Mouse (Mus musculus): Measurements from ENCODE around the gene Thsd4. TPM values are rescaled to one million over a fixed set of nuclear protein-coding genes. Genes with fewer than 3 reads are reported as not detected.
"Not testable (repeated sequence)": the region's sequence is repeated elsewhere in the genome, so short reads cannot be mapped to it uniquely, and the experiment has no call there.

Gene Thsd4
- polyA plus RNA-seq, 1 experiment from 2014 or later, result 38.7 TPM

GRCm38 (mm10) chr9:59947271-59947670 is 574.6 kb downstream of the Thsd4 start:
- H3K4me1 ChIP-seq (ENCODE audit: control insufficient read depth, insufficient read depth, low read length), result no peaks in the 10 kb centered on the region

GRCm38 (mm10) chr9:59945241-59945640 is 576.6 kb downstream of the Thsd4 start:
- Histone ChIP-seq H3K9ac (ENCODE audit: low read depth, low read length) (no peak overlapping the region), H3K4me1 (ENCODE audit: control insufficient read depth, insufficient read depth, low read length) (no peaks in the 10 kb centered on the region), H3K27me3 (ENCODE audit: control insufficient read depth, insufficient read depth, low read length) (no peaks in the 10 kb centered on the region), H3K36me3 (ENCODE audit: control insufficient read depth, insufficient read depth, low read length) (no peaks in the 10 kb centered on the region), H3K4me2 (replicated peaks; ENCODE audit: low read depth, low read length) (no peak overlapping the region), H3K27ac (ENCODE audit: low read depth, low read length) (no peak overlapping the region), H3K4me3 (ENCODE audit: low read length) (no peak overlapping the region), H3K9me3 (ENCODE audit: control insufficient read depth, low read length) (no peaks in the 10 kb centered on the region)
- WGBS, result 60% methylated on average over 3 of the region's 3 CpGs
- 0 out of 2 replicates have a peak, but pooled peaks have one; percentile 41 for ATAC-seq (ENCODE audit: low FRiP score, low TSS enrichment)

More at GRCm38 (mm10) chr9:59947271-59947670, 574.6 kb downstream of the Thsd4 start:
- H3K27me3 ChIP-seq (ENCODE audit: control insufficient read depth, insufficient read depth, low read length), result no peaks in the 10 kb centered on the region
- H3K9ac ChIP-seq (ENCODE audit: low read depth, low read length), result no peak overlapping the region
- H3K36me3 ChIP-seq (ENCODE audit: control insufficient read depth, insufficient read depth, low read length), result no peaks in the 10 kb centered on the region
- no peak for ATAC-seq (ENCODE audit: low FRiP score, low TSS enrichment)
- H3K27ac ChIP-seq (ENCODE audit: low read depth, low read length), result no peak overlapping the region
- no peaks in the 10 kb centered on the region for H3K9me3 ChIP-seq (ENCODE audit: control insufficient read depth, low read length)
- 81% methylated on average over 8 of the region's 8 CpGs for WGBS
- H3K4me2 ChIP-seq (replicated peaks; ENCODE audit: low read depth, low read length), result no peak overlapping the region
- H3K4me3 ChIP-seq (ENCODE audit: low read length), result no peak overlapping the region

- WGBS, result 93% methylated on average over 6 of the region's 6 CpGs
- no peaks in the 10 kb centered on the region for H3K36me3 ChIP-seq (ENCODE audit: control insufficient read depth, insufficient read depth, low read length)
Observed at GRCm38 (mm10) chr9:59943826-59944225, 578.0 kb downstream of the Thsd4 start.

GRCm38 (mm10) chr9:59942501-59943085 is 579.3 kb downstream of the Thsd4 start:
- H3K4me1 ChIP-seq (ENCODE audit: control insufficient read depth, insufficient read depth, low read length), result no peaks in the 10 kb centered on the region
- H3K4me2 ChIP-seq (replicated peaks; ENCODE audit: low read depth, low read length), result no peak overlapping the region
- no peak overlapping the region for H3K9ac ChIP-seq (ENCODE audit: low read depth, low read length)
- no peaks in the 10 kb centered on the region for H3K36me3 ChIP-seq (ENCODE audit: control insufficient read depth, insufficient read depth, low read length)
- WGBS, result 51% methylated on average over 5 of the region's 5 CpGs
- H3K9me3 ChIP-seq (ENCODE audit: control insufficient read depth, low read length), result no peaks in the 10 kb centered on the region
- H3K27ac ChIP-seq (ENCODE audit: low read depth, low read length), result no peak overlapping the region
- H3K4me3 ChIP-seq (ENCODE audit: low read length), result no peak overlapping the region
- no peak for ATAC-seq (ENCODE audit: low FRiP score, low TSS enrichment)
- no peaks in the 10 kb centered on the region for H3K27me3 ChIP-seq (ENCODE audit: control insufficient read depth, insufficient read depth, low read length)

More at GRCm38 (mm10) chr9:59943826-59944225, 578.0 kb downstream of the Thsd4 start:
- Histone ChIP-seq H3K27me3 (ENCODE audit: control insufficient read depth, insufficient read depth, low read length) (no peaks in the 10 kb centered on the region), H3K4me3 (ENCODE audit: low read length) (no peak overlapping the region), H3K27ac (ENCODE audit: low read depth, low read length) (no peak overlapping the region), H3K4me2 (replicated peaks; ENCODE audit: low read depth, low read length) (no peak overlapping the region), H3K9ac (ENCODE audit: low read depth, low read length) (no peak overlapping the region), H3K9me3 (ENCODE audit: control insufficient read depth, low read length) (no peaks in the 10 kb centered on the region), H3K4me1 (ENCODE audit: control insufficient read depth, insufficient read depth, low read length) (no peaks in the 10 kb centered on the region)
- ATAC-seq (ENCODE audit: low FRiP score, low TSS enrichment), result no peak

GRCm38 (mm10) chr9:59941885-59942350 is 579.9 kb downstream of the Thsd4 start:
- Histone ChIP-seq H3K4me3 (ENCODE audit: low read length) (no peak overlapping the region), H3K9ac (ENCODE audit: low read depth, low read length) (no peak overlapping the region), H3K27ac (ENCODE audit: low read depth, low read length) (no peak overlapping the region), H3K4me1 (ENCODE audit: control insufficient read depth, insufficient read depth, low read length) (no peaks in the 10 kb centered on the region), H3K36me3 (ENCODE audit: control insufficient read depth, insufficient read depth, low read length) (no peaks in the 10 kb centered on the region), H3K9me3 (ENCODE audit: control insufficient read depth, low read length) (no peaks in the 10 kb centered on the region), H3K4me2 (replicated peaks; ENCODE audit: low read depth, low read length) (no peak overlapping the region), H3K27me3 (ENCODE audit: control insufficient read depth, insufficient read depth, low read length) (no peaks in the 10 kb centered on the region)
- 57% methylated on average over 9 of the region's 9 CpGs for WGBS
- ATAC-seq (ENCODE audit: low FRiP score, low TSS enrichment), result no peak

GRCm38 (mm10) chr9:59940913-59941884 is 580.6 kb downstream of the Thsd4 start:
- Histone ChIP-seq H3K4me3 (ENCODE audit: low read length) (no peak overlapping the region), H3K36me3 (ENCODE audit: control insufficient read depth, insufficient read depth, low read length) (no peaks in the 10 kb centered on the region), H3K27me3 (ENCODE audit: control insufficient read depth, insufficient read depth, low read length) (no peaks in the 10 kb centered on the region), H3K4me2 (replicated peaks; ENCODE audit: low read depth, low read length) (no peak overlapping the region), H3K9me3 (ENCODE audit: control insufficient read depth, low read length) (no peaks in the 10 kb centered on the region), H3K4me1 (ENCODE audit: control insufficient read depth, insufficient read depth, low read length) (no peaks in the 10 kb centered on the region), H3K27ac (ENCODE audit: low read depth, low read length) (no peak overlapping the region), H3K9ac (ENCODE audit: low read depth, low read length) (no peak overlapping the region)
- whole genome bisulfite sequencing, result 65% methylated on average over 9 of the region's 12 CpGs
- no peak for ATAC-seq (ENCODE audit: low FRiP score, low TSS enrichment)

GRCm38 (mm10) chr9:59939691-59940090 is 582.2 kb downstream of the Thsd4 start:
- 62% methylated on average over 2 of the region's 2 CpGs for WGBS
- H3K36me3 ChIP-seq (ENCODE audit: control insufficient read depth, insufficient read depth, low read length), result no peaks in the 10 kb centered on the region
- no peaks in the 10 kb centered on the region for H3K4me1 ChIP-seq (ENCODE audit: control insufficient read depth, insufficient read depth, low read length)
- no peaks in the 10 kb centered on the region for H3K9me3 ChIP-seq (ENCODE audit: control insufficient read depth, low read length)
- H3K27ac ChIP-seq (ENCODE audit: low read depth, low read length), result no peak overlapping the region
- no peaks in the 10 kb centered on the region for H3K27me3 ChIP-seq (ENCODE audit: control insufficient read depth, insufficient read depth, low read length)
- no peak overlapping the region for H3K9ac ChIP-seq (ENCODE audit: low read depth, low read length)
- no peak for ATAC-seq (ENCODE audit: low FRiP score, low TSS enrichment)
- H3K4me3 ChIP-seq (ENCODE audit: low read length), result no peak overlapping the region
- H3K4me2 ChIP-seq (replicated peaks; ENCODE audit: low read depth, low read length), result no peak overlapping the region

GRCm38 (mm10) chr9:59938529-59938928 is 583.3 kb downstream of the Thsd4 start:
- no peak overlapping the region for H3K9ac ChIP-seq (ENCODE audit: low read depth, low read length)
- no peaks in the 10 kb centered on the region for H3K36me3 ChIP-seq (ENCODE audit: control insufficient read depth, insufficient read depth, low read length)
- no peaks in the 10 kb centered on the region for H3K4me1 ChIP-seq (ENCODE audit: control insufficient read depth, insufficient read depth, low read length)
- H3K4me2 ChIP-seq (replicated peaks; ENCODE audit: low read depth, low read length), result no peak overlapping the region
- no peak for ATAC-seq (ENCODE audit: low FRiP score, low TSS enrichment)
- H3K27me3 ChIP-seq (ENCODE audit: control insufficient read depth, insufficient read depth, low read length), result no peaks in the 10 kb centered on the region
- H3K4me3 ChIP-seq (ENCODE audit: low read length), result no peak overlapping the region
- 73% methylated on average over 8 of the region's 8 CpGs for WGBS
- H3K27ac ChIP-seq (ENCODE audit: low read depth, low read length), result no peak overlapping the region
- no peaks in the 10 kb centered on the region for H3K9me3 ChIP-seq (ENCODE audit: control insufficient read depth, low read length)

- 86% methylated on average over 8 of the region's 8 CpGs for WGBS
- H3K4me1 ChIP-seq (ENCODE audit: control insufficient read depth, insufficient read depth, low read length); H3K9me3 ChIP-seq (ENCODE audit: control insufficient read depth, low read length); H3K4me2 ChIP-seq (replicated peaks; ENCODE audit: low read depth, low read length); H3K36me3 ChIP-seq (ENCODE audit: control insufficient read depth, insufficient read depth, low read length); ATAC-seq (ENCODE audit: low FRiP score, low TSS enrichment); H3K4me3 ChIP-seq (ENCODE audit: low read length); H3K27me3 ChIP-seq (ENCODE audit: control insufficient read depth, insufficient read depth, low read length); H3K9ac ChIP-seq (ENCODE audit: low read depth, low read length); H3K27ac ChIP-seq (ENCODE audit: low read depth, low read length): not testable (repeated sequence)
Observed at GRCm38 (mm10) chr9:59935866-59936265, 586.0 kb downstream of the Thsd4 start.

Measured in kidney, embryonic 14.5 days (tissue).